Mouse (Mus musculus) CH12.LX (cell line): ENCODE measurements around the gene 4921517D22Rik. TPM values are rescaled to one million over a fixed set of nuclear protein-coding genes. Genes with fewer than 3 reads are reported as not detected.

Experiments
- DNase-seq: peaks from one replicate; pipeline ENCODE4 v3.0.0-alpha.2; 2013; ENCODE audit errors: extremely low read depth
- H3K27ac ChIP-seq: 2 replicates; pipeline ENCODE4 v1.5.1; 2012; ENCODE audit warnings: low read depth, mild to moderate bottlenecking, control low read depth, moderate library complexity; ENCODE audit not compliant: insufficient read depth
- H3K27me3 ChIP-seq: replicated peaks from 2 replicates; pipeline ENCODE3; 2012; ENCODE audit warnings: inconsistent platforms
- H3K36me3 ChIP-seq, 2 experiments: replicated peaks in 1 of 2; 2 replicates each; pipeline versions ENCODE3 to v1.6.1; 2012; ENCODE audit warnings: inconsistent platforms in 1 of 2, low read length in 1 of 2, mild to moderate bottlenecking in 1 of 2, mixed read lengths in 1 of 2, moderate library complexity in 1 of 2; ENCODE audit not compliant: control insufficient read depth in 1 of 2, insufficient read depth in 1 of 2
- H3K4me1 ChIP-seq, 2 experiments: 2 replicates each; pipeline ENCODE4 v1.6.1; 2012; ENCODE audit warnings: inconsistent platforms in 1 of 2, moderate library complexity in 1 of 2; ENCODE audit not compliant: insufficient read depth in 2 of 2, control insufficient read depth in 1 of 2
- H3K4me2 ChIP-seq: 2 replicates; pipeline ENCODE4 v1.6.1; 2012; ENCODE audit warnings: low read depth, mild to moderate bottlenecking, control low read depth; ENCODE audit not compliant: poor library complexity, insufficient read depth, severe bottlenecking
- H3K4me3 ChIP-seq, 3 experiments: fragments of 150-350 bp in 1 of 3; sonication (generic) in 1 of 3; replicated peaks in 1 of 3; 2 replicates each; pipeline versions ENCODE3 to v1.5.1; 2011 to 2012; ENCODE audit warnings: low read depth in 2 of 3, low read length in 2 of 3, mild to moderate bottlenecking in 2 of 3, moderate library complexity in 2 of 3, control low read depth in 1 of 3, improper control_type of control experiment in 1 of 3, inconsistent platforms in 1 of 3, mixed read lengths in 1 of 3; ENCODE audit not compliant: poor library complexity in 1 of 3
- H3K79me2 ChIP-seq: replicated peaks from 2 replicates; pipeline ENCODE4 v1.6.1; 2012; ENCODE audit warnings: mild to moderate bottlenecking, moderate library complexity; ENCODE audit not compliant: control insufficient read depth, poor library complexity, insufficient read depth, severe bottlenecking; ENCODE audit errors: extremely low read depth
- H3K9ac ChIP-seq: 2 replicates; pipeline ENCODE4 v1.6.1; 2012; ENCODE audit warnings: low read depth, mild to moderate bottlenecking, control low read depth, moderate library complexity; ENCODE audit not compliant: insufficient read depth
- H3K9me3 ChIP-seq: replicated peaks from 2 replicates; pipeline ENCODE3; 2012; ENCODE audit warnings: low read length, inconsistent platforms, mixed read lengths
- CHD1 ChIP-seq: IDR thresholded peaks from 2 replicates; pipeline ENCODE4 v1.6.1; 2012; ENCODE audit warnings: low read depth, low read length, improper control_type of control experiment, inconsistent platforms
- CHD2 ChIP-seq: IDR thresholded peaks from 2 replicates; pipeline ENCODE4 v1.6.1; 2011; ENCODE audit warnings: low read length, improper control_type of control experiment
- CTCF ChIP-seq, 2 experiments: IDR thresholded peaks in 1 of 2; conservative IDR thresholded peaks in 1 of 2; 2 replicates each; pipeline ENCODE4 v1.5.1; 2011 to 2012; ENCODE audit warnings: low read depth in 2 of 2, low read length in 2 of 2, improper control_type of control experiment in 1 of 2, inconsistent platforms in 1 of 2, mild to moderate bottlenecking in 1 of 2, moderate library complexity in 1 of 2
- E2F4 ChIP-seq: IDR thresholded peaks from 2 replicates; pipeline ENCODE4 v1.6.1; 2011; ENCODE audit warnings: low read depth, low read length, improper control_type of control experiment; ENCODE audit not compliant: insufficient replicate concordance
- ELF1 ChIP-seq: IDR thresholded peaks from 2 replicates; pipeline ENCODE4 v1.6.1; 2014; ENCODE audit warnings: low read depth, mild to moderate bottlenecking, inconsistent platforms, low read length, improper control_type of control experiment
- GABPA ChIP-seq: IDR thresholded peaks from 2 replicates; pipeline ENCODE4 v1.6.1; 2012; ENCODE audit warnings: low read depth, low read length, improper control_type of control experiment, inconsistent platforms; ENCODE audit not compliant: insufficient replicate concordance
- HCFC1 ChIP-seq: IDR thresholded peaks from 2 replicates; pipeline ENCODE4 v1.6.1; 2012; ENCODE audit warnings: low read depth, mild to moderate bottlenecking, inconsistent platforms, low read length, improper control_type of control experiment
- MAFK ChIP-seq: IDR thresholded peaks from 2 replicates; pipeline ENCODE4 v1.6.1; 2011; ENCODE audit warnings: low read length, improper control_type of control experiment; ENCODE audit not compliant: insufficient replicate concordance
- MXI1 ChIP-seq: IDR thresholded peaks from 2 replicates; pipeline ENCODE4 v1.6.1; 2011; ENCODE audit warnings: mild to moderate bottlenecking, low read depth, low read length, improper control_type of control experiment
- NELFE ChIP-seq: IDR thresholded peaks from 2 replicates; pipeline ENCODE4 v1.6.1; 2011; ENCODE audit warnings: low read depth, low read length, improper control_type of control experiment
- NRF1 ChIP-seq: IDR thresholded peaks from 2 replicates; pipeline ENCODE4 v1.6.1; 2014; ENCODE audit warnings: low read depth, mild to moderate bottlenecking, inconsistent platforms, low read length, improper control_type of control experiment, moderate library complexity
- PAX5 ChIP-seq: IDR thresholded peaks from 2 replicates; pipeline ENCODE4 v1.6.1; 2012; ENCODE audit warnings: low read length, inconsistent platforms, mixed read lengths
- POLR2AphosphoS2 ChIP-seq: IDR thresholded peaks from 2 replicates; pipeline ENCODE4 v1.6.1; 2011; ENCODE audit warnings: low read depth, low read length, improper control_type of control experiment
- SMC3 ChIP-seq: IDR thresholded peaks from 2 replicates; pipeline ENCODE4 v1.6.1; 2011; ENCODE audit warnings: low read depth, low read length, improper control_type of control experiment
- TCF12 ChIP-seq: IDR thresholded peaks from 2 replicates; pipeline ENCODE4 v1.6.1; 2014; ENCODE audit warnings: low read depth, mild to moderate bottlenecking, inconsistent platforms, low read length, improper control_type of control experiment
- ZC3H11A ChIP-seq: IDR thresholded peaks from 2 replicates; pipeline ENCODE4 v1.6.1; 2012; ENCODE audit warnings: low read depth, mild to moderate bottlenecking, inconsistent platforms, low read length, improper control_type of control experiment
- ZKSCAN1 ChIP-seq: IDR thresholded peaks from 2 replicates; pipeline ENCODE4 v1.6.1; 2012; ENCODE audit warnings: low read depth, inconsistent platforms, low read length, improper control_type of control experiment, borderline replicate concordance
- ZNF384 ChIP-seq: IDR thresholded peaks from 2 replicates; pipeline ENCODE4 v1.6.1; 2012; ENCODE audit warnings: low read depth, low read length, improper control_type of control experiment, inconsistent platforms
- dilution Hi-C: fragments of 300-500 bp; cut with MboI; formaldehyde crosslinking; loops from 2 replicates; pipeline ENCODE4 v1.14.3; 2020; ENCODE audit warnings: low sequenced_read_pairs; ENCODE audit not compliant: extremely low pct_unique_long_range_greater_than_20kb, extremely low pct_ligation_motif_present
- in situ Hi-C: fragments of 300-500 bp; cut with MboI; formaldehyde crosslinking; loops from 3 replicates; pipeline ENCODE4 v1.14.3; 2019; ENCODE audit warnings: low sequenced_read_pairs, low pct_ligation_motif_present, low pct_unique_long_range_greater_than_20kb, mixed read lengths
- polyA plus RNA-seq: library from polyadenylated mRNA; unstranded; fragments of >175 nt; gene quantifications from 2 replicates; pipeline ENCODE4 v1.2.1, GENCODE M21; 2012; ENCODE audit warnings: low read depth; ENCODE audit not compliant: insufficient read length
- total RNA-seq, 2 experiments: library from RNA; depleted of rRNA; stranded (reverse); fragments of 300-350 nt in 1 of 2; fragments of >200 nt in 1 of 2; gene quantifications; 2 replicates each; pipeline ENCODE4 v1.2.3; 2012 to 2014

Gene 4921517D22Rik
- total and polyA plus RNA-seq, 3 experiments, result not detected

DNA sequence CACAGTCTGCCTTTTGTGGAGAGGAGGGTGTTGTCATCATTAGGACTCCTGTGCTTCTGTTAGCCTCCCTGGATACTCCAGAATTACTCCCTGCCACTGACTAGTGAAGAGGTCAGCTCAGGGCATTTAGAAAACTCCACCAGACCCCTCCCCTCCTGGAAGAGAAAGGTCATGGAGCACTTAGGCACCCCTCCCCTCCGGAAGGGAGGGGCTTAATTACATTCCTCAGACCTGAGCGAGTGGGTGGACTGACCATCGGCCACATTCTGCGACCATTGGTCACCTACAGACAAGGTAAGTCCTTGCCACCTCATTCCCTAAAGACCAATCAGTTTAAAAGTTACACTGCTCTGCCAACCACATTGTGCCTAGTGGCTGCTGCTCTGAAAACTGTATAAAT, 14.6 kb downstream of the 4921517D22Rik start:
- H3K27me3 ChIP-seq, result no peaks in the 10 kb centered on the region
- H3K27ac ChIP-seq, result no peak overlapping the region
- H3K9me3 ChIP-seq, result no peaks in the 10 kb centered on the region
- no peak for TF ChIP-seq GABPA
- no peak for TF ChIP-seq NRF1
- TF ChIP-seq CHD1, result no peak
- no peak for TF ChIP-seq PAX5
- no peak for TF ChIP-seq ZKSCAN1
- TF ChIP-seq NELFE, result no peak
- no peak for TF ChIP-seq HCFC1
- no peak for TF ChIP-seq CTCF (conservative IDR thresholded peaks at IDR 0.05 in 1 of 2, IDR thresholded peaks at IDR 0.05 in 1 of 2; ENCODE audit: low read depth in 2 of 2, low read length in 2 of 2)
- TF ChIP-seq ZC3H11A, result no peak
- no peak for TF ChIP-seq SMC3
- no peak for TF ChIP-seq E2F4
- no peak for TF ChIP-seq POLR2AphosphoS2
- TF ChIP-seq TCF12, result no peak
- no peak for TF ChIP-seq MAFK
- TF ChIP-seq ELF1, result no peak
- TF ChIP-seq CHD2, result no peak
- H3K4me1 ChIP-seq, result peaks cover 2 to 10% of the 10 kb centered on the region in 2 experiments
- no peak overlapping the region for H3K9ac ChIP-seq
- in situ Hi-C loops, result no loop called here
- DNase-seq, result no peak
- H3K79me2 ChIP-seq, result no peaks in the 10 kb centered on the region
- H3K4me2 ChIP-seq, result no peak overlapping the region
- no peaks in the 10 kb centered on the region for H3K36me3 ChIP-seq
- H3K4me3 ChIP-seq, result no peak overlapping the region
- dilution Hi-C loops, result no loop called here

DNA sequence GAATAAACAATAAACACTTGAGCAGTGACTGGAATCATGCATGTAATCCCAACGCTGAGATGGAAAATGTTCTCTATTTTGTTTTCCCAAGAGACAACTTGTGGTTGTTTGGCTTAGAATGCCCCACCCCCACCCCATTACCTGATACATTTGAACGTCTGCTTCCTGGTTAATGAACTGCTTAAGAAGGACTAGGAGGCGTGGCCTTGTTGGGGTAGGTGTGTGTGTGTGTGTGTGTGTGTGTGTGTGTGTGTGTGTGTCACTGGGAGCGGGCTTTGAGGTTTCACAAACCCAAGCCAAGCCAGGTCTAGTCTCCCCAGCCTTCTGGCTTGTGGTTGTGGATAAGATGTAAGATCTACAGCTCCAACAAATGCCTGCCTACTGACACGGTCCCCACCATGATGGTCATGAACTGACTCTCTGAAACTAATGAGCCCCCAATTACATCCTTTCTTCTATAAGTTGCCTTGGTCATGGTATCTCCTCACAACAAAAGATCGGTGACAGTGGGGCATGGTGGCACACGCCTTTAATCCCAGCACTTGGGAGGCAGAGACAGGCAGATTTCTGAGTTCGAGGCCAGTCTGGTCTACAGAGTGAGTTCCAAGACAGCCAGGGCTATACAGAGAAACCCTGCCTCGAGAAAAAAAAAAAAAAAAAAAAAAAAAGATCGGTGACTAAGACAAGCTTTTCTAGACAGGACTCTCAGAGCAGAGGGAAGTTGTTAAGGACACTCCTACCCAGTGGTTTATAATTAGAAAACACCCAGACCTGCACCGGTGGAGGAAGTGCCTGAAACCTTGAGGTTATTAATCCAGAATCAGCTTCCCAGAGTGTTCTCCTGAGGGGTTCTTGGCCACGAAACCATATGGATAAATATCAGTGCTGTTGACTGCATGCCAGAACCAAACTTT, 17.3 kb downstream of the 4921517D22Rik start:
- H3K27ac ChIP-seq, result no peak overlapping the region

More for the DNA sequence above, 17.3 kb downstream of the 4921517D22Rik start:
- Histone ChIP-seq H3K79me2 (no peaks in the 10 kb centered on the region), H3K9me3 (no peaks in the 10 kb centered on the region), H3K4me2 (no peak overlapping the region), H3K9ac (no peak overlapping the region), H3K27me3 (no peaks in the 10 kb centered on the region), H3K4me1 (peaks cover 5 to 26% of the 10 kb centered on the region in 2 experiments; a peak in 3 of 4 replicates), H3K4me3 (no peak overlapping the region), H3K36me3 (peaks cover 0 to 5% of the 10 kb centered on the region in 2 experiments)
- no peak for DNase-seq
- TF ChIP-seq MXI1 (no peak), ZNF384 (peak; percentile 64)
- dilution Hi-C loops, result no loop called here
- in situ Hi-C loops, result no loop called here
